Mouse (Mus musculus): ENCODE measurements at regions not wholly inside any gene's neighbourhood (a gene's known extent, or its start where the extent isn't known, plus 50 kb on each side); places are given as distances from the start of the nearest gene placed in this dataset.
A peak's percentile ranks its signal among the peaks of the same experiment; 100 is the strongest.

DNA sequence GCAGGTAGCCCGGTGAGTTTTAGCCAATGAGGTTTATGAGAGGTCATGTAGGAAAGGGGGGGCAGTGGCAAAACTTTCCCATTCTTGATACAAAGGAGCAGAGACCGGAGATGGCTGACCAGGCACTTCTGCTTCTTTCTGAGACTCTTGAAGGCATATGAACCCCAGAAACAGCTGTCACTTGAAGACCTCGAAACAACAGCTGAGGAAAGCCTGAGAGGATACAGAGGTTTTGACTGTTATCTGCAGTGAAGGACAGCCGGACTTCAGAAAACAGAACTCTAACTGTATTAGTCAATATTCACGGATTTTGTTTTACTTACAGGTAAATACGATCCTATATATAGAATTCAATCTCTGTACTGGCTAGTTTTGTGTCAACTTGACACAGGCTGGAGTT, 50.0 kb upstream of the Tiparp start:
- no peak for DNase-seq

GRCm38 (mm10) chr3:65477111-65477510, 51.1 kb upstream of the Tiparp start:
- DNase-seq: no peak

GRCm38 (mm10) chr3:65476091-65476953, 51.9 kb upstream of the Tiparp start:
- DNase-seq: no peak

- DNase-seq: no peak
Observed at GRCm38 (mm10) chr3:65474585-65474984, 53.6 kb upstream of the Tiparp start.

DNA sequence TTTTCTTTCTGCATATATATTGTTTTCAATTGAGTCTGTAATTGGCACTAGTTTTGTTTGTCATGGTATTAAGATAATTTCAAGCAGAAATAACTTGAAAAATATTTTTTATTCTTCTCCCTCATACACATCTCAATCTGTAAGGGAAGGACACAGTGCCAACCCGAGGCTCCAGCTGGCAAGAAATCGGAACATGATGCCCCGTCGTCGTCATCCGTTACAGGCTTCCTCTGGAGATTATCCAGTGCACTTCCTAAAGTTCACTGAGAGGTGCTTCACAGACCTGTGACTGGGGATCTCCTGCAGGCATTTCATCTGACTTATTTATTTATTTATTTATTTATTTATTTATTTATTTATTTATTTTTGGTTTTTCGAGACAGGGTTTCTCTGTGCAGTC, 56.4 kb upstream of the Tiparp start:
- DNase-seq: peak; percentile 27

DNA sequence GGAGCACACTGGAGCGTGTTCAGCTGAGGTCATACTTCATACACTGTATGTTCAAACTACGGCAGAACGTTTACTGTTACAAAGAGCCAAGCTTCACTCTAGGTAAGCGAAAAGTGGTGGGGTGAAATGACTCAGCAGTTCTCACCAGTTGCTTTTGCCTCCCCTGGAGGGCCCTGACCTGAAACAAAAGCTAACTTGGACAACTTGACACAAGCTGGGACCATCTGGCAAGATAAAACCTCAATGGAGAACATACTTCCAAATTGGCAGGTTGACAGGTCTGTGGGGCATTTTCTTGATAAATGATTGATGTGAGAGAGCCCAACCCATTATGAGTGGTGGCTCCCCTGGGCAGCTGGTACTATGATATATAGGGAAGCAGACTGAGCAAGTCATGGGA, 59.0 kb upstream of the Tiparp start:
- no peak for DNase-seq

GRCm38 (mm10) chr3:65464769-65465168, 63.4 kb upstream of the Tiparp start:
- no peak for DNase-seq

DNA sequence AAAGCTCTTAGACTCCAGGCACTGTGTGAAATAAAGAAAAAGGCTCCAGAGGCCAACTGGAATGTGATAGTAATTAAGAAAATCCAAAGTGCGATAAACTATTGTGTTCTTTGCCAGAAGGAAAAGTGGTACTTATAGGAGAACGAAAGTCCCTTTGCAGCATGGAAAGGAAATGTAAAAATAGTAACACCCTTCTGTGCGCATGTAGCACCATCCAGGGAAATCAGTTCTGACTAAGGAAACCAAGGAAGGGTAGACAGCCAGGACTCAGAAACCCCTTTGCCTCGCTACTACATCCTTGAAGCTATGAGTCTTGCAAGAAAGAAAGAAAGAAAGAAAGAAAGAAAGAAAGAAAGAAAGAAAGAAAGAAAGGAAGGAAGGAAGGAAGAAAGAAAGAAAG, 67.3 kb upstream of the Tiparp start:
- DNase-seq: no peak

GRCm38 (mm10) chr3:65459702-65460101, 67.3 kb upstream of the Ssr3 start:
- DNase-seq: no peak

DNA sequence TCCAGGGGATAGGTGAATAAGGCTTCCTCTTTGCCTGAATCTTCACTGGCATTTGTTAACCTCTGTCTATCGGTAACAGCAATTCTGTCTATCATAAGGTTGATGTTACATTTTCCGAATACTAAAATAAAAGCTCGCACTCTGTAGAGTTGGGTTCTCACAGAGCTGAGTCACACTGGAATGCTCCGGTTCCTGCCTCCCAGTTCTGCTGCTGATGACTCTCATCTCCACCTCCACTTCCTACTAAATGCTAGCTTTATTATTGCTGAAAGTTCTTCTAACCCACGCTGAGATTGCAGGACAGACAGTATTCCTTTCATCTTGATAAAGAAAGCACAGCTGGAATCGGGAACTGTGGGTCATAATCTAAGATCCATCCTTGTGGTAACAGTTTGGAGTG, 65.5 kb upstream of the Ssr3 start:
- DNase-seq: no peak

GRCm38 (mm10) chr3:65455597-65456284, 63.3 kb upstream of the Ssr3 start:
- peak; percentile 79 for DNase-seq

- DNase-seq: no peak
Observed at GRCm38 (mm10) chr3:65454301-65454700, 61.9 kb upstream of the Ssr3 start.

DNA sequence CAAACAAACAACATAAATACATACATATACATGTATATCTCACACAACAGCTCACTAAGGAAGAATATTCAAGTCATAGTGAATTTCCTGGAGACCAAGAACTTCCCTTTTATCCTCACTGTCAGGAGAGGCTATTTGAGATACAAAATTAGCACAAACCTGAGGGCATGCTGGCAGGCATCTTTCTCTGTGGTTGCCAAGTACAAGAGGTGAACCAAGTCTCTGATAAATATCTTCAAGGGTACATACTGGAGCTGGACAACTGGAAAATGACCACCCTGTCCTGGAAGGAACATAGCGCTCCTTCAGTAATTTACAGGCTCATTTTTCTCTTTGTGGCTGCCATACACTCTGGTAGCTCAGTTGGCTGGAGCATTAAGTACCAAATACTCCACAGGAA, 56.8 kb upstream of the Ssr3 start:
- DNase-seq: no peak

- DNase-seq: no peak
Observed at GRCm38 (mm10) chr3:65443701-65444100, 51.3 kb upstream of the Ssr3 start.

DNA sequence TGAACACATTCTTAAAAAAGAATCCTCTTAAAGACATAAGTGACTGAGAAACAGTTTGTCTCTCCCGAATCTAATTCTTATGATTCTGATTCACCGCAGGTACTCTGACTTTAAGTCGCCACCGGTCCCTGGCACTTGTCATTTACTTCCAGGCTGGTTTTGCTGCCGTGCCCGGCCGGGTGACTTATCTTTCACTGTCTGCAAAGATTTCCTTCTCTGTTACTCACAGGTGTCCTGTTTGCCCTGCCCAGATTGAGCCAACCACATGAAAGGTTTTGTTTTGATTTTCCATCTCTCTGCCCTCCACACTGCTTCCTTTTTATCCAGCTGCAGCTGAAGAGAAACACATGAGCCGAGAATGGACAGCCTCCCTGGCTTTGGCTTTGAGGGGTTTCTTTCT, 50.5 kb upstream of the Ssr3 start:
- DNase-seq: no peak

GRCm38 (mm10) chr3:65442269-65442668, 49.8 kb upstream of the Ssr3 start:
- DNase-seq: peak; percentile 49

Data from adrenal gland, postnatal 14 days (tissue).